Mouse (Mus musculus) cerebral cortex, adult 2 months (tissue): ENCODE results near the gene Mgat5.

Experiments
- WGBS: fragments of 180-500 bp; shearing (Covaris S2); methylation state at CpG from one replicate; pipeline ENCODE4 v1.1.7; 2018; 5-methylcytosine and 5-hydroxymethylcytosine counted together

The Mgat5 gene

DNA sequence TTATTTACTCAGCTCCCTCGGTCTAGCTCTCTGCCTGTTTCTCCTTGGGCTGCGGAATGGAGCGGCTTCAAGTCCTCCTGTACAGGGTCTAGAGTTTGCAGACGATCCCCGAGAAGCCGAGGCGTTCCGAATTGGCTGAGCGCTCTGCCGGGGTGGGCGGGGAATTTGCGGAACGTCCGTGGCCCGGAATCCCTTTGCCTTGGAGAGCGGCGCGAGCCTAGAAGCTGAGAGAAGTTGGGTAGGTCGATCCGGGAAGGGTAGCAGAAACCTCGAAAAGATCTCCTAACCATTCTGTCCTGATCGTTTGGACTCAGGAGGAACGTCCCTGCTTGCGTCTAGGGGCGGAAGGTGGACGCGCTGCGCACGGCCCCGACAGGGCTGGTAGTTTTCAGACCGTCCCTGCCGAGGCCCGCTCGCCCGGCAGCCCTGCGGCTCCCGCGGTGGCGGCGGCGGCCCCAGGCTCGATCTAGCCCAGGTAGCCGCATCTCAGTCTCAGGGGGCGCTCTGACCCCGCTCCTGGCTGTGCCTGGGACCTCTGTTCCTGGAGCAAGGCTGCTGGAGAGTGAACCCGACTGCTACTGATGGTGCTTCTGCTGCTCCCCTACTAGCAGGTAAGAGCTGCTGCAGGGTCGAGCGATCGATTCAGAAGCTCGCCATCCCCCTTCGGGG lies at the start of gene Mgat5:
Gene Mgat5 (plus strand): TSS at position 199 of the 669 bp plus-strand sequence.
- under 1% methylated on average over 51 of the region's 51 CpGs for WGBS

- 67% methylated on average over 5 of the region's 5 CpGs for WGBS
Measured at GRCm38 (mm10) chr1:127160118-127160760, 44.6 kb upstream of the Mgat5 start.

DNA sequence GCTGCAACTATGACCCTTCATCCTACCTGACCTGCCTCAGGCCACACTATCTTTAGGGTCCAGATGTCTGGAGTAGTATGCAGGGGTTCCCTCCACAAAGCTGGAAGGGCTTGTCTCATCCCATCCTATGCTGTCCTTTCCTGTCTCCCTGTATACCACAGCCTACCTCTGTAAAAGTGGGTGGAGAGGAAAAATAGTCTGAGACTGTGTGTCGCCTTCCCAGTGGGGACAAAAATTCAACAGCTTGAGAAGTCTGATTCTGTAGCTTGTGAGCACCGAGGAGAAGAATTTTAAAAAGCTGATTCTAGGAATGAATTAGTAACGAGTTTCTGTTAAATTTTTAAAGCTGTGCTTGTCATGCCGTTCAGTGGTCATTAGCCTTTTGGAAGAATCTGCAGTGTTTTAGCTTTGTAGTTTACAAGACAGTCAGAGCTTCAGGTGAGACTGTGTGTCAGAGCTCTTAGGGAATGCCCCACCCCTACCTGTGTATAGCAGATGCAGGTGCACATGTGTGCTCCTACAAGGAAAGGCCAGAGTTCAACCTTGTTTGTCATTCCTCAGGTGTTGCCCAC lies 40.1 kb upstream of the Mgat5 start:
- 45% methylated on average over 4 of the region's 4 CpGs for WGBS

DNA sequence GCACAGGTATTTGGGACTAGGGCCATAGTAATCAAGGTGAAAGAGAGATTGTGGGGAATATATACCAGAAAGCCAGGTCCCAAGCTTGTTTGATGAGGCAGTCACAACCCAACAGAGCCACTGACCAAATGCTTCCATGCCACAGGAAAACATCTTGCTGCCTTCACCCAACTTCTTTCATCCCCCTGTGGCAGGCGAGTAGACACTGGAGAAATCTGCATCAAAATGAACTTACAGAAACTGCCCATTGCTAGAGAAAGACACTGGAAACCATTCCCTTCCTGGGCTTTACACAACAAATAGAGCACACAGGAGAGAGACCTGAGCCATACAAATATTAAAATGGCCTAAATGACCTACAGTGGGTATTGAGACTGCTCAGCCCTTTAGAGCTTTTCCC lies 37.2 kb upstream of the Mgat5 start:
- WGBS: 57% methylated on average over 1 of the region's 1 CpGs

GRCm38 (mm10) chr1:127168205-127168604 lies 36.6 kb upstream of the Mgat5 start:
- 41% methylated on average over 8 of the region's 8 CpGs for WGBS

DNA sequence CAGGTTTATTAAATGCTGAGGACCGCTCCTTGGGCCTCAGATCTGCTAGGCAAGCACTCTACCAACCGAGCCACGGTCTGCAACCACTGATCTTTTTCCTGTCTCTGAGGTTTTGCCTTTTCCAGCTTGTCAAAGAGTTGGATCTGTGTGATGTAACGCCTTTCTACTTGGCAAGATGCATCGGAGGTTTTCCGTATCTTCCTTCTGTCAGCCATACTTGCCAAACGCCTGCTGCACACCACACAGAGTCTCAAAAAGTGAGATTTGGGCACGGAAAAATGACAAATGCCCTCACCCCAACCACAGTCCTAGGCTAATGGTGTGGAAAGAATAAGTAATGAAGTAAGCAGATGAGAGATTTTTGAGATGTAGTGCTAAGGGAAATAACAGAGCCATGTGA lies 35.3 kb upstream of the Mgat5 start:
- 58% methylated on average over 8 of the region's 8 CpGs for WGBS

- WGBS: 89% methylated on average over 7 of the region's 7 CpGs
Measured at GRCm38 (mm10) chr1:127171361-127171760, 33.5 kb upstream of the Mgat5 start.

- WGBS: 86% methylated on average over 3 of the region's 3 CpGs
Measured at GRCm38 (mm10) chr1:127173448-127173847, 31.4 kb upstream of the Mgat5 start.

- WGBS: 85% methylated on average over 6 of the region's 6 CpGs
Measured at GRCm38 (mm10) chr1:127192396-127192795, 12.4 kb upstream of the Mgat5 start.

GRCm38 (mm10) chr1:127199186-127199585 lies 5.6 kb upstream of the Mgat5 start:
- WGBS: 93% methylated on average over 2 of the region's 2 CpGs

DNA sequence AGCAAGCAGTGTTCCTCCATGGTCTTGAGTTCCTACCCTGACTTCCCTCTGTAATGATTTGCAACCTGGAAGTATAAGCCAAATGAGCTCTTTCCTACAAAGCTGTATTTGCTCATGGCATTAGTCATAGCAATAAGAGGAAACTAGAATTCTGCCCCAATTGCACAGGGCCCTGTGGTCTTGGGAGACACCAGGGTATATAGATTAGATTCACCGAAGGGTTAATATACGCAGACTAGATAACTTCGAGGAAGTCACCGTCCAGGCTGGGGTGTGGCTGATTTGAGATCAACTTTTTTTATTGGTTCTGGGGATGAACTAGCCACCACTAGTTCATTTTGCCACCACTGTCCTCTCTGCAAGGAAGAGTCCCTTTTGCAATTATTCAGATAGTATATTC lies 2.5 kb upstream of the Mgat5 start:
- WGBS: 71% methylated on average over 4 of the region's 4 CpGs

GRCm38 (mm10) chr1:127203231-127203764 lies 1.5 kb upstream of the Mgat5 start:
- 27% methylated on average over 4 of the region's 4 CpGs for WGBS

DNA sequence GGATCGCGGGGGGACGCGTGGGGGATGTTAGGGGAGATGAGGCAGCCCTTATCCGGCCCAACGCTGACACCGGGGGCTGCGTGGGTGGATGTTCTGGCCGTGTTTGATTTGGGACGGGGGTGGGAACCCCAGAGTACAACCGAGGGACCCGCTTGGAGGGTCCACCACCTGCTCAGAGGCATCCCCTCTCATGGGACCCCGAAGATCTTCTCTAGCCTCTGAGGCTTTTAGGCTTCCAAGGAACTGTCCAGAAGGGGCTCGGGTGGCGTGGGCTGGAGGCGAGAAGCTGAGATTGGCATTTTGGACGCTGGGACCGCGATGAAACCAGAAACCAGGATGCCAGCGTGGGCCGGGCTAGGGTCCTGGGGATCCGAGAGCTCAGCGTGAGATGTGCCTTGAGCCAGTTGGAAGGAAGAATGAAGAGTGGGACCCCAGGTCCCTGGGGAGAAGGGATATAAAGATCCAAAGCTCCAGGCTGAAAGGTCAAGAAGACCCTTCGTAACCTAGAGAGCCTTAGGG lies 745 bp downstream of the Mgat5 start:
- WGBS: 1% methylated on average over 24 of the region's 24 CpGs

DNA sequence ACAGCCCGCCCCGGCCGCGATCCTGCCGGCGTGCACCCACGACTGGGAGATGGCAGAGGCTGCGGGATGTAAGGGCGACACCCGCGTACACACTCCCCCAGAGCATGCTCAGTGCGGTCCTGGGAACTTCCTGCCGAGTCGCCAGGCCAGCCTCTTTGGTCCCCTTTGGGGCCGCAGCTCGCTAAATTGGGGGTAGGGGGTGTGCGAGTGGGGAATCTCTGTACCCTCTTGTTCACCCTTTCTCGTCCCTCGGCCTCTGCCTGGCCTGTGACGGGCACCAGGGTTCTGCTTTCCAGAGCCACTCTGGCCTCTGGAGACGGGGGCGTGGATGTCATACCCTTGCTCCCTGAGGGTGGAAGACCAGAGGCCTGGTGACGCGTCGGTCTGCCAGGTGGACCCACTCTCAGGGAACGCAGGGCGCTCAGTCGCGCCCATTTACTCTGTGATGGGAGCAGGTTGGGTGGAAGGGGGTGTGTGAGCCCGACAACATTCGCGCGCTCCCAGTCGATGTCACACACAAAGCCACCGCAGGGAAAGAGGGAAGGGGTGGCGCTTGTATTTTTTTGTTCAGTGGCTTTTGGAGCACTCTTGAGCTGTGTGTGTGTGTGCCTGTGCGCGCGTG lies 1.3 kb downstream of the Mgat5 start:
- WGBS: 3% methylated on average over 39 of the region's 39 CpGs

DNA sequence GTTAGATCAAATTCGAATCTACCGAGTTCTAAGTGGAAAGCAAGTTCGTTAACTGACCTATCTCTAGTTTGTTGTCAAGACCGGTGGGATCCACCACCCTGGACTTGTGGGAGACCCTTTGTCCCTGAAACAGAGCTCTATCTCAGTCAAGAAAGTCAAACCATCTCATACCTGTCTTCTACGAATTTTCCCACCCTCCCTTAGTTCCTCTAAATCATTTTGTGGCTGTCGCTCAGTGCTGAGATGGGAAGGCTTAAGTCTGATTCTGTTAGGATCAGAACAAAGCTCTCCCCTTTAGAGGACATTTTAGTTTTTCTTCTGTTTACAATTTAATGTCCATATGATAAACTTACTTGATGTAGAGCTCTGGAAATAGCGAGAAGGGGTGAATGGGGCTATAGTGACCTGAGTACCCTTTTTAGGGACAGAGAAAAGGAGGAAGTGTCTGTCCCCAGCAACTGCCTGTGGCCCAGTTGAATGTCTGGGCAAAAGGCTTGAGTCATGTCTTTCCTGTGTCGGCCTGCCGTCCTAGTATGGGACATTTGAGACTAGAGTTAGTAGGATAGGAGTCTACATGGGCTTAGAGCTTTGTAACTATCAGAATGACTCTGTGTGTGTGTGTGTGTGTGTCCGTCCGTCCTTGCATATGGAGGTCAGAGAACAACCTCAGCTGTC lies 2.2 kb downstream of the Mgat5 start:
- 39% methylated on average over 11 of the region's 11 CpGs for WGBS

GRCm38 (mm10) chr1:127208167-127208566 lies 3.4 kb downstream of the Mgat5 start:
- 56% methylated on average over 9 of the region's 9 CpGs for WGBS

DNA sequence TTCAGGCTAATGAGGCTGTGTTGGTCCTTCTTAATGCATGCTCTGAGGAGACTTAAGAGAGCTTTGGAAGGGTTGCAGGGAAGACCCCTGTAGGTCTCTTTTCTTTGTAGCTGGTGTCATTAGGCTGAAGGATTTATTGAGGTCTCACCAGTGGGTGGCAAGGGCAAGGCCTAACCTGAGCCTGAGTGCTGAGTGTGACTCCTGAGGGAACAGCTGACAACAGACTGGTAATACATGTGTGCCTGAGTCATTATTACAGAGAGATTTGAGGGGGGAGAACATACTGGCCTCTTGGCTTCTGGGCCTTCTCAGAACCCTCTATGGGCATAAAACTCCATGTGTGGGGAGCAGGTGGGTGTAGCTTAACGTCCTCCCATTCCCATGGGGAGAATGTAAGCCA lies 8.0 kb downstream of the Mgat5 start:
- WGBS: 44% methylated on average over 1 of the region's 1 CpGs

DNA sequence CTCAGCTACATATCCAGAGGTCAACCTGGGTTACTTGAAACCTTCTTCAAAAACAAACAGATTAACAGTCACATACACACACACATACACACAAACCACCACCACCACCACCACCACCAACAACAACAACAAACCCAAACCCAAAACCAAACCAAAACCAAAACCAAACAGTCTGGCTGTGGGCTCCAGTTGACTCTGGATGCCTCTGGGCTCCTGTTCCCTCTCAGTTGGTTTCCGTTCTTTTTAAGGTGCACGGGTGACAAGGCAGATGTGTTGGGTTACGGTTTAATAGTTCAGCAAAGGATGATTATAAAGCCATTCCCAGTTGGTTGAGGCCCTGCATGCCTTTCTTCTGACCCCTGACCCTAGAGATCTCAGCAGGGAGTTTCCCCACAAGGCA lies 8.6 kb downstream of the Mgat5 start:
- 81% methylated on average over 3 of the region's 3 CpGs for WGBS

- WGBS: 94% methylated on average over 8 of the region's 8 CpGs
Measured at GRCm38 (mm10) chr1:127214585-127215232, 9.9 kb downstream of the Mgat5 start.

GRCm38 (mm10) chr1:127216979-127217378 lies 12.2 kb downstream of the Mgat5 start:
- 55% methylated on average over 2 of the region's 2 CpGs for WGBS

GRCm38 (mm10) chr1:127217665-127218064 lies 12.8 kb downstream of the Mgat5 start:
- 84% methylated on average over 4 of the region's 4 CpGs for WGBS
